Mouse (Mus musculus): ENCODE data around the gene Gtf2h1.
A peak's percentile ranks its signal among the peaks of the same experiment; 100 is the strongest.

- TF ChIP-seq CTCF (conservative IDR thresholded peaks at IDR 0.05; ENCODE audit: low read length) (peak; percentile 44), POU5F1 (IDR thresholded peaks at IDR 0.05; ENCODE audit: borderline replicate concordance, low read length) (no peak), NANOG (IDR thresholded peaks at IDR 0.05; ENCODE audit: borderline replicate concordance, low read length) (no peak)
Measured at GRCm38 (mm10) chr7:46768451-46768850, 27.5 kb upstream of the Gtf2h1 start.
